8 mouse cellular contexts compared by ENCODE assay signal in the genomic region with DNA sequence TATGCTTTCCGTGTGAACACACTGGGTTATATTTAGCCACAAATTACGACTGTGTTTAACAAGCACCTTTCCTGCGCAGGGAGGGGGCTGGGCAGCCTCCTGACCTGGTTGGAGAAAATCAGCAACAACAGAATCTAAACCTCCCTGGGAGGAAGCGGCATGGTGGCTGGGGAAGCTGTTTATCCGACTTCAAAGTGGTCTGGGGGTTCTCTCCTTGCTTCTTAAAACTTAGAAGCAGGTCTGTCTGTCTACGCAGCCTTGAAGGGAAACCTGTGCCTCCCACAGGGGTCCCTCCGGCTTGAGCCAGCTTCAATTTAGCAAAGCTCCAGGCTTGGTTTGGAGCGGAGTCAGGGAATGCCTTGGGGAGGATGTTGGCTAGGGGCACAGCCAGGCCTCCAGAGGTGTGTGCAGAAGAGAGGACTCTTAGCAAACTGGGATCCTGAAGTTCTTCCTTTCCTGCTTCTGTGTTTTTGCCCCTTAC. TPM values are rescaled to one million over a fixed set of nuclear protein-coding genes. Genes with fewer than 3 reads are reported as not detected.
DNase-seq lines count a peak whose midpoint lies in the region; ATAC-seq lines count a peak whose summit lies in the region.

No protein-coding gene starts in this region.

- H3K4me2 ChIP-seq in kidney, embryonic 16.5 days (replicated peaks; ENCODE audit: low read depth, low read length), result peak overlapping the region; percentile 88
- H3K4me2 ChIP-seq in neural tube, embryonic 13.5 days, result peak overlapping the region; percentile 99

- DNase-seq in cerebellum, adult 11 months, result peak; percentile 8
- DNase-seq in cerebellum, postnatal 4 days (ENCODE audit: low spot score in 2 of 2), result no peak
- DNase-seq in right cerebral cortex, postnatal 4 days, result peak; percentile 7
- no peak for DNase-seq in right cerebral cortex, postnatal 25 days
- DNase-seq in left cerebral cortex, postnatal 4 days, result no peak
- DNase-seq in right cerebral cortex, adult 2 months (ENCODE audit: low spot score in 2 of 2), result no peak

- intact Hi-C loops in left cerebral cortex, postnatal 4 days (cut with DNase I), result no loop called here

- no peaks in the 10 kb centered on the region for H3K36me3 ChIP-seq in kidney, embryonic 16.5 days (ENCODE audit: insufficient read depth, low read length)
- H3K36me3 ChIP-seq in neural tube, embryonic 13.5 days, result no peaks in the 10 kb centered on the region

- WGBS in kidney, embryonic 16.5 days, result 17% methylated on average over 8 of the region's 8 CpGs
- WGBS in neural tube, embryonic 13.5 days, result 27% methylated on average over 8 of the region's 8 CpGs

- peak overlapping the region; percentile 95 for H3K27ac ChIP-seq in kidney, embryonic 16.5 days (ENCODE audit: low read length)
- H3K27ac ChIP-seq in neural tube, embryonic 13.5 days (replicated peaks), result peak overlapping the region; percentile 99

- H3K4me3 ChIP-seq in kidney, embryonic 16.5 days (ENCODE audit: low read length), result peak overlapping the region; percentile 12; the same call in 1 of the 2 replicates
- H3K4me3 ChIP-seq in neural tube, embryonic 13.5 days, result peak overlapping the region; percentile 79; the same call in 1 of the 2 replicates

- H3K4me1 ChIP-seq in kidney, embryonic 16.5 days (ENCODE audit: insufficient read depth, low read length), result peaks cover 80% of the 10 kb centered on the region
- H3K4me1 ChIP-seq in neural tube, embryonic 13.5 days (replicated peaks), result peaks cover 84% of the 10 kb centered on the region

- no peak for ATAC-seq in kidney, embryonic 16.5 days (ENCODE audit: low FRiP score, low TSS enrichment)
- no peak for ATAC-seq in neural tube, embryonic 13.5 days (ENCODE audit: low read depth)

- no peaks in the 10 kb centered on the region for H3K9me3 ChIP-seq in kidney, embryonic 16.5 days (ENCODE audit: low read length)
- H3K9me3 ChIP-seq in neural tube, embryonic 13.5 days, result no peaks in the 10 kb centered on the region

- peak overlapping the region; percentile 69 for H3K9ac ChIP-seq in kidney, embryonic 16.5 days (replicated peaks; ENCODE audit: low read length)
- H3K9ac ChIP-seq in neural tube, embryonic 13.5 days, result peak overlapping the region; percentile 98

- no peaks in the 10 kb centered on the region for H3K27me3 ChIP-seq in kidney, embryonic 16.5 days (ENCODE audit: insufficient read depth, low read length)
- H3K27me3 ChIP-seq in neural tube, embryonic 13.5 days, result no peaks in the 10 kb centered on the region

RNA-seq across cellular contexts. Expression of gene Bahcc1, which starts 5.1 kb away (rescaled TPM):
- polyA plus RNA-seq in kidney, embryonic 16.5 days (2015; fragmentation: Nextera tagmentation; extraction: Ambion mirVana), result 13.2 and 14.2 TPM in 2 replicates
- polyA plus RNA-seq in neural tube, embryonic 13.5 days (2015; fragmentation: Nextera tagmentation; extraction: Ambion mirVana), result 13.6 and 15.3 TPM in 2 replicates
- total RNA-seq in left cerebral cortex, postnatal 4 days (2021), result 10 to 100 TPM; 36.5 to 39.5 TPM

Comparison
In these comparisons a context has a peak if more than half of its experiments do, and no peak if none do; other contexts are left out.
1. DNase-seq: peak in cerebellum, adult 11 months (single experiment) and right cerebral cortex, postnatal 4 days (single experiment); none in cerebellum, postnatal 4 days (0 of 2), right cerebral cortex, postnatal 25 days (single experiment), left cerebral cortex, postnatal 4 days (single experiment) and right cerebral cortex, adult 2 months (0 of 2).